ENCODE assay signal across 19 mouse cellular contexts in the genomic region with DNA sequence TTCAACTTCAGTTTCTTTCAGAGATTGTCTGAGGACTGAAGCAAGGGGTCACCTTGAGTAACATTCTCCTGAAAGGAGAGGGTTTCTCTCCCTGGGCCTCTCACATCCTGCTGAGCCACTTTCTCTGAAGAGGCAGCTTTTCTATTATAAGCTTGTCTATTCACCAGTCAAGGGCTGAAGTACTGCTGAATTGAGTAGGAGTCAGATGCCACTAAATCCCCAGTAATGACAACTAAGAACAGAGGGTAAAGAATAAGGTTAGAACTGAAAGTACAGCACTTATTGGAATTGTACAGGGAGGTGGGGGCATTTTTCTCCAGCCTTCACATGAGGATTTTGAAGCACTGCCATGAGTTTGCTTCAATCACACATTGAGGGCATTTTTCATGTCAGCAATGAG. TPM values are rescaled to one million over a fixed set of nuclear protein-coding genes. Genes with fewer than 3 reads are reported as not detected.
DNase-seq lines count a peak whose midpoint lies in the region; ATAC-seq lines count a peak whose summit lies in the region.
"Had no signal": no experiment of that assay in that cellular context is flagged by ENCODE, and none has a peak within 500 bp of the region (broad histone marks: within the 10 kb centered on the region; RNA-seq: fewer than 3 reads in every experiment).

No protein-coding gene starts in this region.

- no peak overlapping the region for H3K27ac ChIP-seq in embryonic facial prominence, embryonic 11.5 days (replicated peaks; ENCODE audit: low read depth, low read length)
- no peak overlapping the region for H3K27ac ChIP-seq in embryonic facial prominence, embryonic 10.5 days (replicated peaks)
- H3K27ac ChIP-seq in hindbrain, embryonic 10.5 days = 0 out of 2 replicates have a peak overlapping the region, but pooled peaks have one; percentile 35
- no peak overlapping the region for H3K27ac ChIP-seq in hindbrain, embryonic 12.5 days
- H3K27ac ChIP-seq in forebrain, embryonic 13.5 days = no peak overlapping the region
- H3K27ac ChIP-seq in midbrain, embryonic 16.5 days (ENCODE audit: low read length) = no peak overlapping the region
- H3K27ac ChIP-seq: embryonic facial prominence, embryonic 15.5 days; lung, embryonic 15.5 days had no signal

- H3K4me2 ChIP-seq in embryonic facial prominence, embryonic 11.5 days (ENCODE audit: low read depth, low read length) = no peak overlapping the region
- no peak overlapping the region for H3K4me2 ChIP-seq in hindbrain, embryonic 12.5 days (replicated peaks)
- no peak overlapping the region for H3K4me2 ChIP-seq in forebrain, embryonic 13.5 days
- H3K4me2 ChIP-seq in midbrain, embryonic 16.5 days (ENCODE audit: low read length) = no peak overlapping the region
- H3K4me2 ChIP-seq: embryonic facial prominence, embryonic 15.5 days; liver, embryonic 11.5 days; lung, embryonic 15.5 days had no signal

- H3K4me1 ChIP-seq in embryonic facial prominence, embryonic 11.5 days (ENCODE audit: control insufficient read depth, insufficient read depth, low read length) = no peaks in the 10 kb centered on the region
- no peaks in the 10 kb centered on the region for H3K4me1 ChIP-seq in embryonic facial prominence, embryonic 10.5 days
- H3K4me1 ChIP-seq in hindbrain, embryonic 10.5 days (replicated peaks) = peaks cover 11% of the 10 kb centered on the region
- no peaks in the 10 kb centered on the region for H3K4me1 ChIP-seq in hindbrain, embryonic 12.5 days
- peaks cover 7% of the 10 kb centered on the region for H3K4me1 ChIP-seq in forebrain, embryonic 13.5 days
- H3K4me1 ChIP-seq in midbrain, embryonic 16.5 days (ENCODE audit: control insufficient read depth, insufficient read depth, low read length) = no peaks in the 10 kb centered on the region; the same call in 1 of the 2 replicates
- H3K4me1 ChIP-seq: embryonic facial prominence, embryonic 15.5 days; lung, embryonic 15.5 days had no signal

- ATAC-seq in embryonic facial prominence, embryonic 11.5 days (replicated peaks; ENCODE audit: insufficient number of reproducible peaks, low FRiP score, low TSS enrichment, low read depth) = peak; percentile 70
- no peak for ATAC-seq in hindbrain, embryonic 12.5 days (ENCODE audit: low FRiP score)
- ATAC-seq in forebrain, embryonic 13.5 days = peak; percentile 53; the same call in 1 of the 2 replicates
- ATAC-seq in midbrain, embryonic 16.5 days = peak; percentile 58; the same call in 1 of the 2 replicates

- no peaks in the 10 kb centered on the region for H3K27me3 ChIP-seq in embryonic facial prominence, embryonic 11.5 days (ENCODE audit: control insufficient read depth, insufficient read depth, low read length)
- no peaks in the 10 kb centered on the region; the same call in 1 of the 2 replicates for H3K27me3 ChIP-seq in embryonic facial prominence, embryonic 10.5 days (replicated peaks; ENCODE audit: low read depth, poor library complexity, severe bottlenecking)
- no peaks in the 10 kb centered on the region for H3K27me3 ChIP-seq in hindbrain, embryonic 10.5 days (ENCODE audit: insufficient read depth, poor library complexity, severe bottlenecking)
- H3K27me3 ChIP-seq in hindbrain, embryonic 12.5 days = no peaks in the 10 kb centered on the region
- H3K27me3 ChIP-seq in forebrain, embryonic 13.5 days = no peaks in the 10 kb centered on the region
- H3K27me3 ChIP-seq in midbrain, embryonic 16.5 days (ENCODE audit: control insufficient read depth, insufficient read depth, low read depth, low read length) = no peaks in the 10 kb centered on the region
- H3K27me3 ChIP-seq: CH12.LX; embryonic facial prominence, embryonic 15.5 days; lung, embryonic 15.5 days had no signal

- DNase-seq in embryonic facial prominence, embryonic 11.5 days (ENCODE audit: low spot score) = peak; percentile 31
- no peak for DNase-seq in embryonic facial prominence, embryonic 10.5 days (ENCODE audit: low spot score)
- no peak for DNase-seq in hindbrain, embryonic 10.5 days (ENCODE audit: low spot score)
- no peak for DNase-seq in thymus, postnatal 25 days
- no peak for DNase-seq in B cell, adult 2 months
- DNase-seq: adrenal gland, postnatal 36 days; cerebellum, postnatal 25 days; gastrocnemius, postnatal 36 days; heart, postnatal 10 days; kidney, adult 9 months; kidney, postnatal 4 days; right cerebral cortex, postnatal 4 days had no signal

- no peaks in the 10 kb centered on the region for H3K36me3 ChIP-seq in embryonic facial prominence, embryonic 11.5 days (replicated peaks; ENCODE audit: control insufficient read depth, insufficient read depth, low read depth, low read length)
- no peaks in the 10 kb centered on the region for H3K36me3 ChIP-seq in embryonic facial prominence, embryonic 10.5 days (replicated peaks)
- no peaks in the 10 kb centered on the region for H3K36me3 ChIP-seq in hindbrain, embryonic 10.5 days
- H3K36me3 ChIP-seq in hindbrain, embryonic 12.5 days = no peaks in the 10 kb centered on the region
- no peaks in the 10 kb centered on the region for H3K36me3 ChIP-seq in forebrain, embryonic 13.5 days (ENCODE audit: poor library complexity, severe bottlenecking)
- no peaks in the 10 kb centered on the region for H3K36me3 ChIP-seq in midbrain, embryonic 16.5 days (ENCODE audit: control insufficient read depth, insufficient read depth, low read length)
- H3K36me3 ChIP-seq: embryonic facial prominence, embryonic 15.5 days; lung, embryonic 15.5 days had no signal

- no peaks in the 10 kb centered on the region for H3K9me3 ChIP-seq in embryonic facial prominence, embryonic 11.5 days (replicated peaks; ENCODE audit: control insufficient read depth, low read length)
- no peaks in the 10 kb centered on the region for H3K9me3 ChIP-seq in embryonic facial prominence, embryonic 10.5 days
- H3K9me3 ChIP-seq in hindbrain, embryonic 10.5 days = no peaks in the 10 kb centered on the region
- no peaks in the 10 kb centered on the region for H3K9me3 ChIP-seq in hindbrain, embryonic 12.5 days (replicated peaks)
- no peaks in the 10 kb centered on the region for H3K9me3 ChIP-seq in forebrain, embryonic 13.5 days (replicated peaks)
- no peaks in the 10 kb centered on the region for H3K9me3 ChIP-seq in midbrain, embryonic 16.5 days (replicated peaks; ENCODE audit: control insufficient read depth, low read length, poor library complexity, severe bottlenecking)
- H3K9me3 ChIP-seq: embryonic facial prominence, embryonic 15.5 days; lung, embryonic 15.5 days had no signal

- no peak overlapping the region for H3K9ac ChIP-seq in embryonic facial prominence, embryonic 11.5 days (replicated peaks; ENCODE audit: low read length)
- no peak overlapping the region for H3K9ac ChIP-seq in hindbrain, embryonic 12.5 days
- H3K9ac ChIP-seq in forebrain, embryonic 13.5 days = no peak overlapping the region
- no peak overlapping the region for H3K9ac ChIP-seq in midbrain, embryonic 16.5 days (ENCODE audit: low read depth, low read length)
- H3K9ac ChIP-seq: embryonic facial prominence, embryonic 15.5 days; lung, embryonic 15.5 days had no signal

- no peak overlapping the region for H3K4me3 ChIP-seq in embryonic facial prominence, embryonic 11.5 days (ENCODE audit: low read depth, low read length)
- H3K4me3 ChIP-seq in embryonic facial prominence, embryonic 10.5 days = no peak overlapping the region
- H3K4me3 ChIP-seq in hindbrain, embryonic 10.5 days = no peak overlapping the region
- H3K4me3 ChIP-seq in hindbrain, embryonic 12.5 days = no peak overlapping the region
- no peak overlapping the region for H3K4me3 ChIP-seq in forebrain, embryonic 13.5 days
- H3K4me3 ChIP-seq in midbrain, embryonic 16.5 days (ENCODE audit: low read depth, low read length) = no peak overlapping the region
- H3K4me3 ChIP-seq: embryonic facial prominence, embryonic 15.5 days; lung, embryonic 15.5 days had no signal

RNA-seq across cellular contexts. Expression of a gene that starts 19.3 kb away (rescaled TPM):
- polyA plus RNA-seq in embryonic facial prominence, embryonic 11.5 days (2014; fragmentation: Nextera tagmentation; extraction: Ambion mirVana) = 0.81 and 1.1 TPM in 2 replicates
- 0.75 and 0.77 TPM in 2 replicates for polyA plus RNA-seq in embryonic facial prominence, embryonic 10.5 days (2016; fragmentation: Nextera tagmentation; extraction: Ambion mirVana)
- polyA plus RNA-seq in hindbrain, embryonic 10.5 days (2016; fragmentation: Nextera tagmentation; extraction: Ambion mirVana) = 0.24 and 0.25 TPM in 2 replicates
- 0.25 and 0.48 TPM in 2 replicates for polyA plus RNA-seq in hindbrain, embryonic 12.5 days (2016; fragmentation: Nextera tagmentation; extraction: Ambion mirVana)
- not detected in 2 replicates for polyA plus RNA-seq in forebrain, embryonic 13.5 days (2015; fragmentation: Nextera tagmentation; extraction: Ambion mirVana)
- 0.02 and 0.05 TPM in 2 replicates for polyA plus RNA-seq in midbrain, embryonic 16.5 days (2015; fragmentation: Nextera tagmentation; extraction: Ambion mirVana)
